Mouse (Mus musculus): Measurements from ENCODE around the gene Gm6401.
"Not testable (repeated sequence)": the region's sequence is repeated elsewhere in the genome, so short reads cannot be mapped to it uniquely, and the experiment has no call there.

Gene Gm6401

DNA sequence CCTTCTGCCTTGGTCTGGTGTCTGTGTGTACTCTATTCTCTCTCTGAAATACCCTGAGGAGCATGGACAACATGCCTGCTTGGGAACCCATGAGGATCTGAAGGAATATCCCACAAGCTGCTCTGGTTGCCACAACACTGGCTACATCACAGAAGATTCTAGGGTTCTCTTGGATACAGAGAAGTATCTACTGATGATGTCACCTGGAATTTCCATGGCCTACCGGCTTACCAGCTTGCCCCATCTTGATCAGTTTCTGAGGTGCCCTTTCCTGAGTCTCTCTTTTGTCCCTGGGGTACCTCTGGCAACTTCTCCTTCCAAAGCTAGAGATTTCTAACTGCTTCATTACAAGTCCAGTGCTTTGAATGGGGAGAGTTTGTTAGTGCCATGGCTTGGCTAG is at the start of gene Gm6401:
Gene Gm6401 (minus strand): TSS at position 101 of the 400 bp plus-strand sequence.
- DNase-seq (ENCODE audit: low spot score), result not testable (repeated sequence)

DNA sequence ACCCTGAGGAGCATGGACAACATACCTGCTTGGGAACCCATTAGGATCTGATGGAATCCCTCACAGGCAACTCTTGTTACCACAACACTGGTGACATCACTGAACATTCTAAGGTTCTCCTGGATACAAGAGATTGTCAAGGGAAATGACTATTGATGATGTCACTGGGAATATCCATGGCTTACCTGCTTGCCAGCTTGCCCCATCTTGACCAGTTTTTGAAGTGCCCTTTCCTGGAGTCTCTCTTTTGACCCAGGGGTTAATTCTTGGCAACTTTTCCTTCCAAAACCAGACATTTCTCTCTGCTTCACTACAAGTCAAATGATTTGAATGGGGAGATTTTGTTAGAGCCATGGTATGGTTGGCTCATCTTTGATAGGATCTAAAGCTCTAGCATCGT is 15.5 kb upstream of the Gm6401 start, which contains the start of gene Gm3543:
Gene Gm3543 (minus strand): TSS at position 101 of the 400 bp plus-strand sequence.
- DNase-seq (ENCODE audit: low spot score), result not testable (repeated sequence)

DNA sequence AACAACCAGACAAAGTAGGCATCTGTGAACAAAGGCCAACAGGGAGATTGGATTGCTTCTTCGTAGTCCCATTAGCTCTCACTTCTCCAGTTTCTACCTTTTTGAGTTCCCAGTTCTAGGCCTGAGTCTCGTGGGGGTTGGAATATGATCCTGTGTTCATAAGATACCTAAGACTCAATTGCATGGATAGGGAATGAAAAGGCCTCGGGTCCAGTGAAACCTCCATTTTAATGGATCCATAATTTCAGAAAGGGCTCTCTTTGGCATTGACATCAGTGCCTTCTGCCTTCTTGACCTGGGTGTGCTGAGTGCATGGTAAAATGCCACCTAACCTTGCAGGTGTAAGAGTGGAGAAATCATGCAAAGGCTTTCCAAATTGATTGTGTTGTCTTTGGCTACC is 869 bp upstream of the Gm6401 start:
- DNase-seq (ENCODE audit: low spot score), result not testable (repeated sequence)

DNA sequence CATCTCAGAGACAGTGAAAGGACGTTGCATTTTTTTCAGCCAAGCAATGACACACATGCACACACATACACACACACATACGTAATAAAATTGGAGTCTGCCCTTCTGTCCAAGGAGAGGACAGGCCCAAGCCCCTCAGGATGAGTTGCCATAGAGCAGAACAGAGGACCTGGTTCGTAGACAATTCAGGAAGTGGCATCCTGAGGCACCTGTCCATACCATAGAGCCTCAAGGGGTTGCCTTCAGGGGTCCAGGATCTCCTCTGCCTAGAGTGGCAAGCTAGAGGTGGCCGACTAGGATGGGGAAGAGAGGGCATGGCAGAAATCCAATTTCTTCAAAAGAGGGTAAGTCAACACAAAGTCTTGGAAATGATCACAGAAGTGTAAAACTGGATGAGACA is 3.6 kb downstream of the Gm6401 start:
- DNase-seq (ENCODE audit: low spot score), result not testable (repeated sequence)

DNA sequence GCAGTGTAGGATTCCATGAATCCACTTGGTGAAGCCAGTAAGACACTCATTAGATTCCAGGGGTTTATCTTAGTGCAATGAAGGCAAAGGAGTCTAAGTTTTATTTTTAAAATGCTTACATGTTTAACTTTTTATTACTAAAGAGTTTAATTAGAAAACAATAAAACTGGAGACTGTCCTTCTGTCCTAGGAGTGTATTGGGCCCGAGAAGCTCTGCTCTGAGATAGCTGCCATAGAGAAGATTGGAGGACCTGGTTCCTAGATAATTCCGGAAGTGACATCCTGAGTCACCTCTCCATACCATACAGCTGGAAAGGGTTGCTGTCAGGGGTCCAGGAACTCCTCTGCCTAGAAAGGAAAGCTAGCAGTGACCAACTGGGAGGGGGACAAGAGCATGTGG is 24.0 kb downstream of the Gm6401 start, which contains the start of gene 1700024B05Rik:
Gene 1700024B05Rik (plus strand): TSS at position 301 of the 400 bp plus-strand sequence.
- not testable (repeated sequence) for DNase-seq (ENCODE audit: low spot score)

DNA sequence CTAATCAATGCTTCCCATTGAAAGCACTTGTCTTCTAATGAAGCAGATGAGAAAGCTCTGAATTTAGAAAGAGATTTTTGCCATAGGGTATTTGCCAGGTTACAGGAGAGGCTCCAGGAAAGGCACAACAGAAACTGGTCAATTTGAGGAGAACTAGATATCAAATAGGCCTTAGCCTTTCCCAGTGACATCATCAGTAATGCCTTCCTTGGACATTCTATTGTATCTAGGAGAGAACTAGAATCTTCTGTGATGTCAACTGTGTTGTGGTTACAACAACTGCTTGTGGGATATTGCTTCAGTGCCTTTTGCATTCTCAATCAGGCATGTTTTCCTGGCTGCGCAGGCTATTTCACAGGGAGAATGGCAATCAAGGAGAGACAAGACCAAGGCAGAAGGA is 43.1 kb downstream of the Gm6401 start, which contains the start of gene 1700049E17Rik1:
Gene 1700049E17Rik1 (plus strand): TSS at position 301 of the 400 bp plus-strand sequence.
- DNase-seq (ENCODE audit: low spot score), result not testable (repeated sequence)
